In the genomic region with DNA sequence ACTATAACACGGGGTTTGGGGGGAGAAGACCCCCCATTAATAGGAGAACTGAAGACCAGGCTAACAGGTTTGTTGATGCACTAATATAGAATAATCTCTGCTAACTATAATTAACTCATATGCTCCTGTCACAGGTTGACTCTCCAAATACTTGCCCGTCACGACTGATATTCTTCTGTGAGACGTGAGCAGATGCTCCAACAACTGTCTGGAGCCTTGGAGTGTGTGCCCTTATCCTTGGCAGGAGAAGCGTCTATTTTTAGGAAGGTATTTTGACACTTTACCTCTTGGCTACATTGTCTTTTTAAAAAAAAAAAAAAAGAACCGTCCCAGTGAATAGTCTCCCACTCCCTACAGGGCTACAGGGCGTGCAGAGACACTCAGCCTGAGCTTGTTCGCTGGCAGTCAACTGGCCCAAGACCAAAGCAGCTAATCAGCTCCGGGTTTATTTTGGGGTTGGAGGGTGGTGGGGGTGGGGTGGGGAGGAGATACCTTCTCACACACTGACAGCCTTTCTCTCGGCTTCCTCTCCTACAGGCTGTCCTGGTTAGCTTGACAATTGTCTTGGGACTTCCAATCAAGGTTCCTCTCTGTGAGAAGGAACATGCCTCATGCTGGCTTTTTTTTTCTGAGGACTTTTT, we compare ENCODE assay signal across 11 mouse cellular contexts.
DNase-seq lines count a peak whose midpoint lies in the region; ATAC-seq and TF ChIP-seq lines count a peak whose summit lies in the region.
"Had no signal": no experiment of that assay in that cellular context is flagged by ENCODE, and none has a peak within 500 bp of the region (broad histone marks: within the 10 kb centered on the region; RNA-seq: fewer than 3 reads in every experiment).

No protein-coding gene starts in this region.

- WGBS in forebrain, postnatal 0 days = 23% methylated on average over 10 of the region's 10 CpGs
- 21% methylated on average over 10 of the region's 10 CpGs for WGBS in forebrain, embryonic 15.5 days
- 21% methylated on average over 10 of the region's 10 CpGs for WGBS in lung, embryonic 16.5 days
- 28% methylated on average over 10 of the region's 10 CpGs for WGBS in limb, embryonic 15.5 days

- H3K9me3 ChIP-seq in forebrain, postnatal 0 days (ENCODE audit: low read length) = no peaks in the 10 kb centered on the region
- H3K9me3 ChIP-seq in forebrain, embryonic 15.5 days = no peaks in the 10 kb centered on the region
- H3K9me3 ChIP-seq in lung, embryonic 16.5 days (ENCODE audit: control insufficient read depth, low read length) = no peaks in the 10 kb centered on the region
- H3K9me3 ChIP-seq in limb, embryonic 15.5 days = no peaks in the 10 kb centered on the region

- no peaks in the 10 kb centered on the region for H3K27me3 ChIP-seq in forebrain, postnatal 0 days (ENCODE audit: insufficient read depth, low read length)
- no peaks in the 10 kb centered on the region for H3K27me3 ChIP-seq in forebrain, embryonic 15.5 days
- no peaks in the 10 kb centered on the region for H3K27me3 ChIP-seq in lung, embryonic 16.5 days (ENCODE audit: control insufficient read depth, insufficient read depth, low read depth, low read length)
- no peaks in the 10 kb centered on the region for H3K27me3 ChIP-seq in limb, embryonic 15.5 days

- peak; percentile 20; the same call in 1 of the 2 replicates for ATAC-seq in forebrain, postnatal 0 days
- no peak for ATAC-seq in forebrain, embryonic 15.5 days (replicated peaks)
- ATAC-seq in lung, embryonic 16.5 days (ENCODE audit: low read depth) = peak; percentile 84
- ATAC-seq in limb, embryonic 15.5 days (ENCODE audit: insufficient number of reproducible peaks, low FRiP score, low TSS enrichment, low read depth) = no peak
- ATAC-seq: midbrain, embryonic 16.5 days had no signal

- H3K4me3 ChIP-seq in forebrain, postnatal 0 days (ENCODE audit: low read depth, low read length) = no peak overlapping the region
- H3K4me3 ChIP-seq in forebrain, embryonic 15.5 days = no peak overlapping the region
- H3K4me3 ChIP-seq in lung, embryonic 16.5 days (ENCODE audit: low read length) = no peak overlapping the region
- no peak overlapping the region for H3K4me3 ChIP-seq in limb, embryonic 15.5 days
- H3K4me3 ChIP-seq: erythroblast, embryonic 14.5 days had no signal

- H3K9ac ChIP-seq in forebrain, postnatal 0 days = no peak overlapping the region
- H3K9ac ChIP-seq in forebrain, embryonic 15.5 days (replicated peaks) = no peak overlapping the region
- H3K9ac ChIP-seq in lung, embryonic 16.5 days (ENCODE audit: low read length) = no peak overlapping the region
- H3K9ac ChIP-seq in limb, embryonic 15.5 days = no peak overlapping the region

- no peaks in the 10 kb centered on the region for H3K36me3 ChIP-seq in forebrain, postnatal 0 days (ENCODE audit: insufficient read depth)
- no peaks in the 10 kb centered on the region for H3K36me3 ChIP-seq in forebrain, embryonic 15.5 days
- H3K36me3 ChIP-seq in lung, embryonic 16.5 days (ENCODE audit: control insufficient read depth, insufficient read depth, low read length) = no peaks in the 10 kb centered on the region
- no peaks in the 10 kb centered on the region for H3K36me3 ChIP-seq in limb, embryonic 15.5 days

- no peak overlapping the region for H3K27ac ChIP-seq in forebrain, postnatal 0 days (ENCODE audit: low read depth, low read length)
- H3K27ac ChIP-seq in forebrain, embryonic 15.5 days (replicated peaks) = no peak overlapping the region
- peak overlapping the region; percentile 68 for H3K27ac ChIP-seq in lung, embryonic 16.5 days (ENCODE audit: low read length)
- H3K27ac ChIP-seq in limb, embryonic 15.5 days = no peak overlapping the region

- 0 out of 2 replicates have a peak, but pooled peaks cover 5% of the 10 kb centered on the region for H3K4me1 ChIP-seq in forebrain, postnatal 0 days (ENCODE audit: insufficient read depth)
- peaks cover 25% of the 10 kb centered on the region for H3K4me1 ChIP-seq in forebrain, embryonic 15.5 days
- peaks cover 25% of the 10 kb centered on the region for H3K4me1 ChIP-seq in lung, embryonic 16.5 days (replicated peaks; ENCODE audit: control insufficient read depth, insufficient read depth, low read length)
- H3K4me1 ChIP-seq in limb, embryonic 15.5 days = peaks cover 24% of the 10 kb centered on the region

- no peak for DNase-seq in forebrain, postnatal 0 days
- DNase-seq in lung, adult 18-20 months = no peak
- DNase-seq in heart, adult 8-10 months (ENCODE audit: low spot score) = peak; percentile 31
- no peak for DNase-seq in urinary bladder, postnatal 14 days (ENCODE audit: low spot score)
- DNase-seq in kidney, postnatal 14 days = no peak
- DNase-seq: kidney, adult 9 months had no signal

- peak overlapping the region; percentile 8; the same call in 1 of the 2 replicates for H3K4me2 ChIP-seq in forebrain, postnatal 0 days (ENCODE audit: low read depth)
- H3K4me2 ChIP-seq in forebrain, embryonic 15.5 days (replicated peaks) = no peak overlapping the region; the same call in 1 of the 2 replicates
- H3K4me2 ChIP-seq in lung, embryonic 16.5 days (ENCODE audit: low read depth, low read length) = peak overlapping the region; percentile 28; the same call in 1 of the 2 replicates
- H3K4me2 ChIP-seq in limb, embryonic 15.5 days = peak overlapping the region; percentile 27; the same call in 1 of the 2 replicates

- TF ChIP-seq CTCF in forebrain, postnatal 0 days (IDR thresholded peaks at IDR 0.05; ENCODE audit: low read depth) = no peak

Comparison
In these comparisons a context has a peak if more than half of its experiments do, and no peak if none do; other contexts are left out.
1. ATAC-seq: peak in forebrain, postnatal 0 days (single experiment) and lung, embryonic 16.5 days (single experiment); none in forebrain, embryonic 15.5 days (single experiment) and limb, embryonic 15.5 days (single experiment).